Mouse (Mus musculus) adrenal gland, adult (tissue): ENCODE measurements around the gene Gm2026.
"Not testable (repeated sequence)": the region's sequence is repeated elsewhere in the genome, so short reads cannot be mapped to it uniquely, and the experiment has no call there.

Source experiments
- DNase-seq, 2 experiments: peaks; one replicate each; pipeline ENCODE4 v3.0.0; 2022 to 2023; ENCODE audit warnings: low spot score in 1 of 2; ENCODE audit not compliant: inconsistent age in 2 of 2

Gm2026 gene

DNA sequence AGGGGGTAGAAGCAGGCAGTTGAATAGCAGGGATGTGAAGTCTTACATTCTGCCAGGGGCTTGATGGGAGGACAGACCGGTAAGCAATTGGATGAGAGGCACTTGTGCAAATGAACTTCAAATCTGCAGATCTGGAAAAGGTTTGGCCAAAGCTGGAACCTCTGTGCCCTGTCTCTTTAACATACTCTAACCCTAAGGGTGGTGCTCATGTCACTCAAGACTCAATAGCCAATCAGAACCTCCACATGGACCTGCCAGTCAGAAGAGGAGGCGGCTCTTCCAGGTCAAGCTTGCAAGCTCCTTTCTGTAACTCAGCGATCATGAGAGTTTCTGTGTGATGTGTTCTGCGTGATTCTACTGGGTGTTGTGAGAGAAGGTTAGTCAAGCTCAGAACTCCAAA is at the start of gene Gm2026:
TSS of gene Gm2026 (plus strand) at position 301 of the 400 bp plus-strand sequence.
- not testable (repeated sequence) for DNase-seq

DNA sequence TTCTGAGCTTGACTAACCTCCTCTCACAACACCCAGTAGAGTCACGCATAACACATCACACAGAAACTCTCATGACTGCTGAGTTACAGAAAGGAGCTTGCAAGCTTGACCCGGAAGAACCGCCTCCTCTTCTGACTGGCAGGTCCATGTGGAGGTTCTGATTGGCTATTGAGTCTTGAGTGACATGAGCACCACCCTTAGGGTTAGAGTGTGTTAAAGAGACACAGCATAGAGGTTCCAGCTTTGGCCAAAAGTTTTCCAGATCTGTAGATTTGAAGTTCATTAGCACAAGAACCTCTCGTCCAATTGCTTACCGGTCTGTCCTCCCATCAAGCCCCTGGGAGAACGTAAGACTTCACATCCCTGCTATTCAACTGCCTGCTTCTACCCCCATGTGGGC is 34.1 kb upstream of the Gm2026 start, which contains the start of gene Zfp966:
TSS of gene Zfp966 (minus strand) at position 101 of the 400 bp plus-strand sequence.
- DNase-seq: not testable (repeated sequence)
